Mouse (Mus musculus): ENCODE measurements around the gene Zup1.
"Not testable (repeated sequence)": the region's sequence is repeated elsewhere in the genome, so short reads cannot be mapped to it uniquely, and the experiment has no call there.

Zup1 gene

DNA sequence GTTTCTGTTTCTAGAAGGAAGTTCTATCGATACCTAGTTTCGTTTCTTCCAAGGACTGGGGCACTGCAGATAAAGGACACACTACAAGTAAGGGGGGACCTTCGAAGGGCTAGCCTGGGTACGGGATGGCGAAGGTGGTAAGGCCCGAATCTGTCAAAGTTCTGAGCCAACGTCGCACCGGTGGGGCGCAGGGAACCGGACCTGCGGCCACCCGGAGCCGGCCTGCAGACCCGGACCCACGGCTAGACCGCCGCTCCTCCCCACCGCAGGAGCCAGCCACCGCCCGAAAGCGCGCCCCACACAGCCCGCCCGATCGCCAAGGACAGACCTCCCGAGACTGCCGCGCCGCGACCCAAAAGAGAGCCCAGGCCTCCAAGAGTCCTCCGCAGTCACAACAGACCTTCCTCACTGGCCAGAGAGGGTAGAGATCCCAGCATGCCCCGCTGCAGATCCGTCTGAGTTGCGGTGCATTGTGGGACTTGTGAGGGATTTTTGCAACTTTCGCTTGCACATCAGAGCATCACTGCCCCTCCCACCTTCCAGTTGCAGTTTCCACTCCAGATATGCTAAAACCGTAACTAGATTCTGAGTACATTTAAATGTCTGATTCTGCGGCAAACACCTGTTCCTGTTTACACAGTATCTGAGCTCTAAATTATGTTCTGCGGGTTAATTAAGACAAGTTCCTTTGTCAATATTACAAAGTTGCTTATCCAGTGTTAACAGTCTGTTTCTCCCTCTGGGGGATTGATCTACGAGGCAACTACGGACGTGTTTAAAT is at the start of gene Zup1:
Gene Zup1 (minus strand): TSS at position 467 of the 781 bp plus-strand sequence.
- DNase-seq (ENCODE audit: low read depth, low spot score): peak; percentile 97

DNA sequence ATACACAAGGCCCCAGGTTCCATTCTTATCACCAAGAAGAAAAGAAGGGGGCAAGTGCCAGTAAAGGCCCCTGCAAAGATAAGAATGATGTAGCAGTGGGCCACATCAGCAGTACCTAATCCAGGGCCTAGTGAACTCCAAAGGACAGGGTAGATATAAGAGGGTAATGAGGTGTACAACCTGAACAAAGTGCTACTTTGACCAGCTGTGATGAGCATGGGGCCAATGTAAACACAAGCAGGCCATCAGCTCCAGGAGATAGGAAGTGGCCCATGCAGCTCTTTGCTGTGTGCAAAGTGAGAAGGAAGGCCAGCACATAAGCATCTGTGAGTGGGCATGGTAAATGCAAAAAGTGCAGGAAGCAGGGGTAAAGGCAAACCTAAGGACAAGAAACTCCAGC is 47.3 kb upstream of the Zup1 start:
- DNase-seq (ENCODE audit: low read depth, low spot score): no peak

DNA sequence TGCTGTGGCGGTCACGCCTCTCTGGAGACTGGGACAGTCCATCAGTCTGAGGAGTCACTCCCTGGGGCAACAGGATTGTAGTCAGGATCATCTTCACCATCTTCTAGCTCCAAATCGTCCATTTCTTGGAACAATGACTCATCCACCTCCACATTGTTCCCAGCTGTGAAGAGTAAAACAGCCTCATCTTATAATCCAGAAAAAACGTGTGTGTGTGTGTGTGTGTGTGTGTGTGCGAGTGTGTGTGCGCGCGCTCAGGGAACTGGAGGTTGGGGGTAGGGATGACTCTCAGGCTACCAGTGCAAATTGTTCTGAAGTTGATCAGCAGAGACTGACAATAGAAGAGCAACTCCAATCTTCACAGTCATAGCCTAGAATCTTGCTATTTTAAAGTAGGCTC is 45.6 kb upstream of the Zup1 start:
- peak; percentile 58 for DNase-seq (ENCODE audit: low read depth, low spot score)

DNA sequence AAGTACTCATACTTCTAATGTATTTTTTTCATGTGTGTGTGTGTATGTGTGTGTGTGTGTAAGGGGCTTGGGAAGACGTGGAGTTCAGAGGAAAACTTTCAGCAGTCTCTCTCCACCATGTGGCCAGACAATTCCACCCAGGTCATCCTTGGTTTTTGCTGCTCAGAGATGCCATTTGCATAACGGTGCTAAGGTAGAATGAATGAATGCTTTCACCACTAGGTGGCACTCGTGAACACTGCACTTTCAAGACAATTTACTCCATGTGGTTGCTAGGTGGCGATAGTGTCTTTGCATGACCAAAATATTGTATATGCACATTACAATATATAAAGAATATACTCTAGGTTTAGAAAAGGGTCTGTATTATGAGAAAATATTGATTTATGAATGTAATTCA is 35.7 kb upstream of the Zup1 start:
- DNase-seq (ENCODE audit: low read depth, low spot score): peak; percentile 96

DNA sequence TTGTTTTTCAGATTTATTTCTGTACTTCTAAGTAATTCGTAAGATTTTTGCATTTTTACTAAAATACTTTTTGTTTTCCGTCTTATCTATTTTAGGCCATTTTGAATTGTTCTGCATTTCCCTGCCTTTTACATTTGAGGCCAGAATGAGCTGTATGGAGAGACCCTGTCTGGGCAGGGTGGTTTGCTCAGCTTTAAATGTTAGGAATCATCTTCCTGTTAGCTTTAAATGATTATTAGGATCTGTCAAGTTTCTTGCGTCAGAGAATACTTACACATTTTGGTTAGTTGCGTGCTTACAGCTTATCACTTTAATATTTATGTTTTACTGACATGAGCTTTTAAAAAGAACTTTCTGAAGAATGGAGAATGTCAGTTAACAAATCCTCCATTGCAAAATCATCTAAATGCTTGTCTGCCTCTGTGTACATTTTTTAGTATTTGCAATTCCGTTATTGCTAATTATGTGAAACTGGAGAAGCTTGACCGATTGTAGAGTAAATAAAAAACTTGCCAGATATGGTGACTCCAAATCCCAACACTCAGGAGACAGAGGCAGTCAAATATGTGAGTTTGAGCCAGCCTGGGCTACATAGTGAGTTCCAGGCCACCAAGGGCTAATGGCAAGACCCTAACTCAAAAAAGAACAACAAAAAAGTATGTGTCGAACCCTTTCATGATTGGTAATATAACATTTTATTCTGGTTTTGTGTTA is 23.9 kb upstream of the Zup1 start:
- no peak for DNase-seq (ENCODE audit: low read depth, low spot score)

DNA sequence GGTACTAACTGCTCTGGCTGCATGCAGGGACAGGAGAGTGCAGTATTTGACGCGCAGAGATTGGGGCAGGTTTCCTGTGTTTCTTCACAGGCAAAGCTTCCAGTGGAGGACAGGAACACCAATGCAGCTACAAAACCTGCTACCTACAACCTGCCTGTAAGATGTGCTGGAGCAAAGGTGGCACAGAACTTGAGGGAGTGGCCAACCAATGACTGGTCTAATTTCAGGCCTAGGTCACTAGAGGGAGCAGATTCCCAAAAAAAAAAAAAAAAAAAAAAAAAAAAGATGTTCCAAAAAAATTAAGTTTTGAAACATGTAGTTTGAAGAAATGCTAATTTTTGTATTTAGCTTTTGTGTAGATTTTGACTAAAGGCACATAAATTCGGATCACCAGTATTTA is 1.4 kb upstream of the Zup1 start:
- no peak for DNase-seq (ENCODE audit: low read depth, low spot score)

DNA sequence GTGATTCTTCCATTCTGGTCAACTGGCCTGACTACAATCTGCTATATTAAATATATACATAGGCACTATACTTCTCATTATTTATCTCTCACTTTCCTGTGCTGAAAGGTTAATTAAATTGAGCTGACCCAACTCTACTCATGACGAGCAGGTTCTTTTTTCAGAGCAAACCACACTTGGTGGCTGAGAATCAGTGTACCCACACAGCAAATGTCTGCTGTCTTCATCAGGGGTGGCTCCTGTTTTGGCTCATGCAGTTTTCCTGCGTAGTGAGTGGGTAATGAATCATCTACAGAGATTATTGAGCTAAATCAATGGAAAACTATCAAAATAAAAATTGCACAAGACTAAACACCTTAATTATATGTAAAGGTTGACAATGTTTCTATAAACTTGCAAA is 4.7 kb downstream of the Zup1 start:
- DNase-seq (ENCODE audit: low read depth, low spot score): peak; percentile 61

DNA sequence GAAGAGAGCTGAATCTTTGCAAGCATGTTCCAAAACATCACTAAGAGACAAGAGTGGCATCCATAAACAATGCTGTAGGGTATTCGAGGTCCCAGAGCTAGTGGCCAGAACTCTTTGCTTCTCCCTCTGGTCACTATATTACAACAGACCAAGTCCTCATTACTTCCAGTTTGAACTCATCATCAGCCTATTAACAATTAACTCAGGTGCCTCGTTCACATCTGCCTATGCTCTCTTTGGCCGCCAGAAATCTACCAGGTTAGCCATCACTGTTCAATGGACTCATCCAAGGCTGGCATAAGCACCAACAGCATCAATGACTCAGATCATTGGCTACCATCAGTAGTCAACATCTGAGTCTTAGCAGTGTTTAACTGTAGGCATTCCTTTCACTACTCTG is 5.7 kb downstream of the Zup1 start:
- DNase-seq (ENCODE audit: low read depth, low spot score): no peak

DNA sequence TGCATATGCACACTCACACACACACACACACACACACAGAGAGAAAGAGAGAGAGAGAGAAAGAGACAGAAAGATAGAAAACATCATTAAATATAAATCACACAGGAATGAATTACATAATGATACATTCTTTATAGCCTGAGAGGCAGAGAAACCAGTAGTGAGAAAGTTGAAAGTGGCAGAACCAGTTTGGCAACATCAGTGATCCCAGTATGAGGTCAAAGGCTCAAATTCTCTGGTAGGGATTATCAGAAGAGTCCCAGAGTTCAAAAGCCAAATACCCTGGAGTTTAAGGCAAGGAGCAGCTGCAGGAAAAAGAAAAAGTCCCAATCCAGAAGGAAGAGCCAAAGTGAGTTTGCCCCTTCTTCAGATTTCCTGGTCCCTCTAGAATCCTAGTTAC is 10.4 kb downstream of the Zup1 start:
- no peak for DNase-seq (ENCODE audit: low read depth, low spot score)

DNA sequence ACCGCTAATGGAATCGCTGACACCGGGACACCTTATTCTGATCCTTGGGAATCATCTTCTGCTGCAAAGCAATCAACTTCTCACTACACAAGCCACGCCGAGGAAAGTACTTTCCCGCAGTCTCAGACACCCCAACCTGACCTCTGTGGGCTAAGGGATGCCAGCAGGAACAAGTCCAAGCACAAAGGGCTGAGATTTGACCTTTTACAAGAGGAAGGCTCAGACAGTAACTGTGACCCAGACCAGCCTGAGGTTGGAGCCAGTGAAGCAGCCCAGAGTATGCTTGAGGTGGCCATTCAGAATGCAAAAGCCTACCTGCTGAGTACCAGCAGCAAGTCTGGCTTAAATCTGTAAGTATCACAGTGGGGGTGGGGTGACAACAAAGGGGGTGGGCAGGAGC is 45.6 kb downstream of the Zup1 start:
- no peak for DNase-seq (ENCODE audit: low read depth, low spot score)

DNA sequence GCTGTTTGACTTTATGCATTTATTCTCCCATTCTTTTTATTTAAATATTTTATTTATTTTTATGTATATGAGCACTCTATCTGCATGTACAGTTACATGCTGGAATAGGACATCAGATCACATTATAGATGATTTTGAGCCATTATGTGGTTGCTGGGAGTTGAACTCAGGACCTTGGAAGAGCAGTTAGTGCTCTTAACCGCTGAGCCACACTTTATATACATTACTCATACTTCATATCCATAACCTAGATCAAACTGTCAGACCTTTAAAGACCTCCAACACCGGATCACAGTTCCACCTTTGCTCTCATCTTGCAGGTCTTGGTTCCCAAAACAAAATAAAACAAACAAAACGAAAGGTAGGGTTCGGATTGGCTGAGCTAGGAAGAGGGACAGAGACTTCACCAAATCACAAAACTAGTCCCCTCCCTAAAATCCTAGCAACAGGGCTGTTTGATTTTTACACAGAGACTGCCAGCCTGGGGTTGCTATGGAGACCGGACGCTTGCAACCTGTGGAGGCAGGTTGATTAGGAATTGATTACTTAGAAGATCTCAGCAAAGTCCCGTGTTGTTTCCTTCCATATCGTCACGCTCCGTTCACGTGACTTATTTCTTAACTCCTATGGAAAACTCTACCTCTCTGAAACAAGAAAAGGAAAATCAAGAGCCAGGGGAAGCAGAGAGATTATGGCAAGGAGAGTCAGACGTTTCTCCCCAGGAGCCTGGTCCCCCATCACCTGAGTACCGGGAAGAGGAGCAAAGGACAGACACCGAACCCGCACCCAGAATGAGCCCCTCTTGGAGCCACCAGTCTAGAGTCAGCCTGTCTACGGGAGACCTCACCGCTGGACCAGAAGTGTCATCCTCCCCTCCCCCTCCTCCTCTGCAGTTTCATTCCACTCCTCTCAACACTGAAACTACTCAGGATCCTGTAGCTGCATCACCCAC is 46.3 kb downstream of the Zup1 start, which contains the start of gene Rsph4a:
Gene Rsph4a (plus strand): TSS at position 582 of the 952 bp plus-strand sequence.
- DNase-seq (ENCODE audit: low read depth, low spot score): peak; percentile 85

DNA sequence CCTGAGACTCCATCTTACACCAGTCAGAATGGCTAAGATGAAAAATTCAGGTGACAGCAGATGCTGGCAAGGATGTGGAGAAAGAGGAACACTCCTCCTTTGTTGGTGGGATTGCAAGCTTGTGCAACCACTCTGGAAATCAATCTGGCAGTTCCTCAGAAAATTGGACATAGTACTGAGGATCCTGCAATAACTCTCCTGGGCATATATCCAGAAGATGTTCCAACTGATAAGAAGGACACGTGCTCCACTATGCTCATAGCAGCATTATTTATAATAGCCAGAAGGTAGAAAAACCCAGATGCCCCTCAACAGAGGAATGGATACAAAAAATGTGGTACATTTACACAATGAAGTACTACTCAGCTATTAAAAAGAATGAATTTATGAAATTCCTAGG is 49.5 kb downstream of the Zup1 start:
- not testable (repeated sequence) for DNase-seq (ENCODE audit: low read depth, low spot score)

DNA sequence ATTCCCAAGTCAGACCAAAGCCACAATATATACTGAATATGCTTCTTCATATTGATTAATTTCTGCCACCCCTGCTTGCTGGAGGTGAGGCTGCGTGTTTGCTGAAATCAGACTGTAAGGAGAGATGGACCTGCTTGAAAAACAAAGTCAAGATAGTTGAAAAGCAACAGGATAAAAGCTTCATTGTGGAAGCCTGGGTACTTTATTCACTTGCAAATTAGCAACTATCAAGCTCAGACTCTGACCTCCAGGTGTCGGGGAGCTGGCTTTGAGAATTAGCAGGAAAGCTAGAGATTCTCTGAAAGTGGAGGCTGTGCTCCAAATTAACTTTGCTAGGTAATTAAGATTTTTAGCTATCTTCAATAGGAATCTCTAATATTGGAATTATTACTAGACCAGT is 68.7 kb downstream of the Zup1 start:
- not testable (repeated sequence) for DNase-seq (ENCODE audit: low read depth, low spot score)

DNA sequence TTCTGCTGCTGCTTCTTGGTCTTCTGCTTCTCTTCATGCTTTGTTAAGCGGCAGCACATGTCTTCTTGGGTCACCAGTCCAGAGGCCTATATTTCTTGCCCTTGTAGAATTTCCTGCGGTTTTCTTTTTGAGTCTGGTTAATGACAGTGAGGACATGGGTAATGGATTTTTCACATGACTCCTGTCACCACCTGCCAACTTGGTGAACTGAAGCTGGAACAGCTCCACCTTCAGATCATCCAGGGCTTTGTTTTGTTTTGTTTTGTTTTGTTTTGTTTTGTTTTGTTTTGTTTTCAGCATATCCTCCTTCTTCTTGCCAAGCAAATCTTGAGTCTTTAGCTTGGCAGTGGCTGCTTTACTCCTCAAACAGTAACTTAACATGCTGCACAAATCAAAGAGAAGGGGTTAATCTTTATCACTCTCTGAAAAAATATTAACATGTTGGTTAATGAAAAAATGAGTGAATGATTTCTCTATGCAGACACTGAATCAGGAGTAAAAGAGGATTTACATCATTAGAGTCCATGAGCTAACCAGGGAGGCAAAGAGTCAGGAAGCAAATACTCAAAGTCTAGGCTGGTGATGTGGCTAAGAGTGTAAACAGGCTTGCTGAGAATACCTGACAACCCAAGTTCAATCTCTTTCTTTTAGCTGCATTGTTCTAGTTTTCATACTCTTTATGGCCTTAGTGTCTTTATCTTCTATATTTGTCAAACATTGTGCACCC is 78.2 kb downstream of the Zup1 start:
- no peak for DNase-seq (ENCODE audit: low read depth, low spot score)

DNA sequence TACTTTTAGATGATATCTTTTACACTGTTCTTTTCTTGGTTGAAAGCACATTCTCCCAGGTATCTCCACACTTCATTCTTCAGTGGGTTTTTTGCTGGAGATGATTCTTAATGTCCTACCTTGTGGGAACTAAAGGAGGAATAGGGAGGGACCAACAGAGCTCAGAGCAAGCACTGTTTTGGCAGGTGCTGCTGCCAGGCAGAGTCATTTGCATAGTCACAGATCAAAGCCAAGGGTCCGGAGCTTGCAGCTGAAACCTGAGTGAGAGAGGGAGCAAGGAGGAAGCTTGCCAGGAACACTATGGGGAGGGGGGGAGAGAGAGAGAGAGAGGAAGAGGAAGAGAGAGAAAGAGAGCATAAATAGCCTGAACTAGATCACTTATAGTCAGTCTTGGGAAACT is 80.6 kb downstream of the Zup1 start:
- DNase-seq (ENCODE audit: low read depth, low spot score): no peak
